Mouse (Mus musculus): ENCODE measurements around the gene Ankrd33.

The Ankrd33 gene

DNA sequence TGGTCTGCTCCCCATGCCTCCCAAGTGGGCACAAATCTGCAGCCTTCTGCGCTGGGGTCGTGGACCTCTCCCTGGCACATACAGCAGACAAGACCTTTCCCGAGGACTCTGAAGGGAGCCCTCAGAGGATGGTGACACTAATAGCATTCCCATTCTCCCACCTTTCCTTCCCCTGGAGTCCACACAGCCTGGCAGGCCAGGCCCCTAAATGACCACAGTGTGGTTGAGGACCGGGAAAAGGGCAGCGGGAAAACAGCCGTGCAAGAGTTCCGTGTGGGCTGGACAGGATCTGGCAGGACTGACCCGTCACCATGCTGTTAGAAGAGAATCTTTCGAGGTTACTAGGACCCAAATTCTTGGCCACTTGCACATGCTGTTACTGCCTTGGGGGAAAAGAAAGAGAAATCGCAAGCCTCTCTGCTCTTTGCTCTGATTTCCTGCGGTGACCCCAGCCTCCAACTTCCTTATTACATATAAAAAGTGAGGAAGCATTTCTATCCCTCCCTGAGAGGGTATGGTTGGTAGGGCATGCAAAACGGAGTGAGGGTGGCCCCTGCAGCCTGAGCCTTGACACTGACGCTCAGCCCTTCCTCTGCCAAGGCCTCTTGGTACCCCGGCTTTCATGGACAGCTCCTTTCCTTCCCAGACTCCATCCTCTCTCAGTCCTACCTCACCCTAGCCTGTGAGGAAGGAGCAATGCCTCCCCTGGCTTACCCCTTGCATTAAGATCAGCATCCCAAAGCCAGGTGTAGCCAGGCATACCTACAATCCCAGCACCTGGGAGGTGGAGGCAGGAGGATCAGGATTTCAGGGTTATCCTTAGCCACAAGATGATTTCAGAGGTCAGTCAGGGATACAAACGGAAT, 30.8 kb downstream of the Ankrd33 start:
- CTCF ChIA-PET: interaction anchor here (0.6 kb wide), 1 partner anchor 106 kb away, joined by 3 read pairs; no protein-coding TSS in a partner anchor

DNA sequence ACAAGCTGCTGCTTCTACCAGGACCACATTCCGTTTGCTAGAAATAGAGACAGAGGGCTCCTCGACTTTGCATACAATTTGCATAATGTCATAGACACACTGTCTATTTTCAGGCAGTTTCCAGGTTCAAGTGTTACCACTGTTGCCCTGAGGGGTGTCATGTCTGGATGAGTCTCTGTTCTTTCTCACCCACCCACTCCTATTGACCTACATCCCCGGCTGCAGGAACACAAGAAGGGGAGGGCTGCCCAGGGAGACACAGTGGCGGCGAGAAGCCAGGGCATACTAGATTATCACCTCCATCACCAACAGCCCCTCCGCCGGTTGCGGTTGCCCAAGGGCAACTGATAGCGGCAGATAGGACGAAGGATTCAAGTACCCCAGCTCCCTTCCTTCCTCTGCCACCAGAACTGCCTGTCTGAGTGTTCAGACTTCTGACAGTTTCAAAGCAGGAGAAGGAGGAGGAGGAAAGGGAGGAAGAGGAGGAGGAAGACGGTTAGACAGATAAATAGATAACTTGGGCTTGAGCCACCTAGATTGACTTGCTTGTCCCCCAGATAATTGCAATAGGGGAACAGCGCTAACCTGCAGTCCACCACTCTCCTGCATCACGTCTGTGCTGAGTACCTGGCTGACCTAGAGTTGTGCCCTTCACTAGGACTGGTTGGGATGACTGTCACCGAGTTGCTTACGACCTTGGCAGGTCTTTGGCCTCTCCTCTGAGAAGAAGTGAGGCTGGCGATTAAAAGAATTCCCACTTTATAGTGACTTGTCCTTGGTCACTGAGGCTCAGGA, 31.8 kb downstream of the Ankrd33 start:
- CTCF ChIA-PET: no interaction called here

- CTCF ChIA-PET: interaction anchor here (0.6 kb wide), 1 partner anchor 163 kb away, joined by 5 read pairs; no protein-coding TSS in a partner anchor
These were observed 32.3 kb downstream of the Ankrd33 start for GRCm38 (mm10) chr15:101147910-101148273.

DNA sequence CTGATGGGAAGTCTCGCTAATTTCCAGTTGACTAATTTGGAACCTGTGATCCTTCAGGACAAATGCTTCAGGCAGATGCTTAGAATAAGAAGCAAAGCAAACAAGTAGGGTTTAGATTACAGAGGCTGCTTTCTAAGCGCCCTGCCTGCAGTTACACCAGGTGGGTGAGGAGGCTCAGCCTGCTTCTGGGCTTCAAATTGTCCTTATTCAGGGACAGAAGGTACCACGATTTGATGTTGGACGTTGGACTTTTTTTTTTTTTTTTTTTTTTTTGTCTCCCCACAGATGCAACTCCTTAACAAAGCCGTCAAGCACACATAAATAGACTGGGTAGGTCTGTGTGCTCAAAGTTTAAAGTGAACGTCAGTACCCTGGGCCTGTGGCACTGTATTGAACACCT, 33.0 kb downstream of the Ankrd33 start:
- CTCF ChIA-PET: interaction anchor here (0.6 kb wide), 1 partner anchor 163 kb away, joined by 5 read pairs; no protein-coding TSS in a partner anchor

DNA sequence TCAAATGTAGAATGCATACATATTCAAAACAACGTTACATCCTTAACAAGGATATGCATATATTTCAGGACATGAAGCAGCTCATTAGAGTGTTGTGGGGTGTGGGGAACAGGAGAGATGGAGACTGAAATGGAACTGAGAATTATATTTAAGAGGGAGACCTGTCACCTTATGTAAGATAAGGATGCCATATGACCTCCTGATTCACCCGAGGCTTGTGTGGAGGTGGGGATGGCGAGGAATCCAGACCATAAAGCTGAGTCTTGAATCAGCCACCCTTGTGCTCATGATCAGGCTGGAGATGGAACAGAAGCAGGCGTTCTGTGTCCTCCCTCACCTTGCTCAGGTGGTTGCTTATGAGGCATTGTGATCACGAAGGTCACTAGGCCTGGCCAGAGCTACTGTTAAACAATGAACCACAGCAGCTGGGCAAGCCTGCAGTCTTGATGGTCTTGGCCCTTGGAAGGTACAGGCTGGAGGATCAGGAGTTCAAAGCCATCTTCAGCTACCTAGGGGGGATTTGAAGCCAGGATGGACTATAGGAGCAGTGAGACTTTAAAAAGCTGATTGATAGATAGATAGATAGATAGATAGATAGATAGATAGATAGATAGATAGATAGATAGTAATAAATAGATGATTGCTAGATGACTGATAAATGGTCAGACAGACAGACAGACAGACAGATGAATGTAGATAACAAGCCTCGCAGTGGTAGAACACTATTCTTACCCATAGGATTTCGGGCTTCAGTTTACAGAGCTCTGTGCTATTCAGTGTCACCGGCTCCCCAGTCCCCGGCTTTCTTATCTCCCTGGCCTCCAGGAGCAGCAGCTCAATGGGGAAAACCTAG, 36.1 kb downstream of the Ankrd33 start:
- CTCF ChIA-PET: interaction anchor here (0.5 kb wide), 1 partner anchor 38 kb away, joined by 3 read pairs; no protein-coding TSS in a partner anchor

GRCm38 (mm10) chr15:101154700-101155616, 39.4 kb downstream of the Ankrd33 start:
- CTCF ChIA-PET: no interaction called here

- CTCF ChIA-PET: no interaction called here
These were observed 44.6 kb downstream of the Ankrd33 start for GRCm38 (mm10) chr15:101160128-101160527.

GRCm38 (mm10) chr15:101160591-101160990, 45.0 kb downstream of the Ankrd33 start:
- CTCF ChIA-PET: interaction anchor here (0.6 kb wide), 1 partner anchor 67 kb away, joined by 15 read pairs; no protein-coding TSS in a partner anchor

- CTCF ChIA-PET: interaction anchor here (0.6 kb wide), 1 partner anchor 17 kb away, joined by 6 read pairs; no protein-coding TSS in a partner anchor
These were observed 46.0 kb downstream of the Ankrd33 start for GRCm38 (mm10) chr15:101161534-101161933.

DNA sequence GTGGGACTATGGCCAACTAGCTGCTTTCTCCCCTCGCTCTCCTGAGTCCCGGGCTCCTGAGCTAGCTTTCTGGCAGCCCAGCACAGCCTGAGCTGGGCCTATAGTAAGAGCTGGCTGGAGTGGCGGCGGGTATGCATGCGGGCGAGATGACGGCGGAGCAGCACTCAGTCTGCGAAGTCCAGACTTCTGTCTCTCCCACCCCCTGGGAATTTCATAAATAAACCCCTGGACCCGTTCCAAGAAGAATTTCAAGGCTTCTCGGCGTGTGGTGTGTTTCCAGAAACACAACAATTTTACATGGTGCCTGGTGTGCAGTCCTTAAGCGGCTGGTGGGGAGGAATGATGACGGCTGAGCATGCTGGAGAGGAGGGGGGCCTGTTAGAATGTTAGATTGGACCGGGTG, 47.5 kb downstream of the Ankrd33 start:
- CTCF ChIA-PET: interaction anchor here (0.6 to 0.7 kb wide), 2 partner anchors 14 to 701 kb away, joined by 4 to 10 read pairs; no protein-coding TSS in a partner anchor

DNA sequence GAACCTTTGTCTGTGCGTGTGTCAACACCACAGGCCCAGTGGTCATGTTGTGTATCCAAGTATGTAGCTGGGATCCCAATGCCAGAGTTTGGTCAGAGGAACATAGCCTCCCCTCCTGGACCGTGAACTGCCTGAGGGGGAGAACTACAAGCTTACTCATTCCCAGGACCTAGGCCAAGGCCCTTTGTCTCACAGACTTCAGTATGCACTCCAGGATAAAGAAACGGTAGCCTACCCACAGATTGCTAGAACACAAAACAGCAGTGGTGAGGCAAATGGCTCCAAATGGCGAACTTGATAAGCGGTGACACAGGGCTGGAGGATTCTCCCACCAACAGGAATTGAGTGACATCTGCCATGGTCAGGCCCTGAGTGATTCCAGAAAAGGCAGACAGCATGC, 48.3 kb downstream of the Ankrd33 start:
- CTCF ChIA-PET: no interaction called here

DNA sequence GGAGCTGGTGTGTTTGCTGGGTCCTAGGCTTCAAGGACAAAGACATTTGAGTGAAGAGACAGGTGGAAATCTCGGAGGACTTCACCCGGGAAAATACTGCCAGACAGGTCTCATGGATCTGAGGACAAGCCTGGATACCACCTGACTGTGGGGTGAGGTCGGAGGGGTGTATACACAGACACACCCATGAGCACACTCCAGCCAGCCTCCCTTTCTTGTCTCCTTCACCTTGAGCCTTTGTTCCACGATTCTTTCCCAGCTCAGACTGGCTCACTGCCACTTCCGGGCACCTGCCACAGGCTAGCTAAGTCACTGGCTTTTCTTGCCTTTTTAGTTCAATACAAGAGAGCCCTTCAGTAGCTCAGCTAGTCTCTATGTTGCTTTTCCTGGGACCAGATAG, 48.7 kb downstream of the Ankrd33 start:
- CTCF ChIA-PET: no interaction called here

- CTCF ChIA-PET: no interaction called here
These were observed 50.3 kb downstream of the Ankrd33 start for GRCm38 (mm10) chr15:101165658-101166437.

DNA sequence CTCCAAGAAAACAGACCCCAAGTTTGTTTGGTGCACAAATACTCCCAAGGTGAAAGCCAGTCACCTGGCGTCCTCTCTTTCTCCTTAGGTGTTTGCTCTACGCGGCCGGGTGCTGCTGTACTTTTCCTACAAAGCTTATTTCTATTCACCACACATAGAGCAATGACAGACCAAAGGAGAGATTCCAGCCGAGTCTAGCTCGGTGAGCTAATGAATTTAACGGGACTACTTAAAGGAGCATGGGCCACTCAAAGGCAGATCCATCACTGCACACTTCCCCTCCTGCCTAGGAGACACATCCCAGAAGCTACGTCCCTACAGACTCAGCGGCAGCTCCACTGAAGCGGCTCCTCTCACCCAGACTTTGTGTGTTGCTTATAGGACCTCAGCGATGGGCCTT, 52.0 kb downstream of the Ankrd33 start:
- CTCF ChIA-PET: no interaction called here

Data from spleen, embryonic (tissue).